Mouse (Mus musculus) stomach, embryonic 14.5 days (tissue): Measurements from ENCODE around the gene Arhgef10l. TPM values are rescaled to one million over a fixed set of nuclear protein-coding genes. Genes with fewer than 3 reads are reported as not detected.

ENCODE experiments used
- ATAC-seq: fragments of 200-750 bp; cut with Nextera tagmentation; 2 replicates; pipeline ENCODE4 v1.8.0; 2017; ENCODE audit warnings: low read depth, moderate TSS enrichment; ENCODE audit not compliant: insufficient number of reproducible peaks, insufficient read depth, low FRiP score
- H3K27ac ChIP-seq: fragments of 300-500 bp; sonication (generic); 2 replicates; pipeline ENCODE4 v1.5.1; 2014; ENCODE audit warnings: mild to moderate bottlenecking, low read length, moderate library complexity, mixed read lengths
- H3K27me3 ChIP-seq: fragments of 300-500 bp; sonication (generic); 2 replicates; pipeline ENCODE4 v1.6.1; 2014; ENCODE audit warnings: low read length, control low read depth, mixed read lengths; ENCODE audit not compliant: control insufficient read depth, insufficient read depth
- H3K36me3 ChIP-seq: fragments of 300-500 bp; sonication (generic); 2 replicates; pipeline ENCODE4 v1.6.1; 2014; ENCODE audit warnings: mild to moderate bottlenecking, control low read depth, low read length, moderate library complexity, mixed read lengths; ENCODE audit not compliant: control insufficient read depth, insufficient read depth
- H3K4me1 ChIP-seq: fragments of 300-500 bp; sonication (generic); 2 replicates; pipeline ENCODE4 v1.6.1; 2014; ENCODE audit warnings: low read length, control low read depth, mixed read lengths; ENCODE audit not compliant: control insufficient read depth, insufficient read depth
- H3K4me2 ChIP-seq: fragments of 300-500 bp; sonication (generic); replicated peaks from 2 replicates; pipeline ENCODE4 v1.6.1; 2014; ENCODE audit warnings: low read depth, low read length, control low read depth
- H3K4me3 ChIP-seq: fragments of 300-500 bp; sonication (generic); 2 replicates; pipeline ENCODE4 v1.5.1; 2014; ENCODE audit warnings: low read depth, low read length, control low read depth
- H3K9ac ChIP-seq: fragments of 300-500 bp; sonication (generic); replicated peaks from 2 replicates; pipeline ENCODE4 v1.6.1; 2014; ENCODE audit warnings: low read depth, mild to moderate bottlenecking, control low read depth, low read length, moderate library complexity, mixed read lengths
- H3K9me3 ChIP-seq: fragments of 300-500 bp; sonication (generic); 2 replicates; pipeline ENCODE4 v1.6.1; 2016; ENCODE audit warnings: low read depth, low read length, control low read depth; ENCODE audit not compliant: control insufficient read depth
- WGBS: fragments of 180-500 bp; shearing (Covaris S2); extraction: QIAGEN DNeasy Blood & Tissue Kit; methylation state at CpG from one replicate; pipeline ENCODE4 v1.1.7; 2014; 5-methylcytosine and 5-hydroxymethylcytosine counted together
- polyA plus RNA-seq: library from polyadenylated mRNA; unstranded; fragments of >200 nt; fragmentation: Nextera tagmentation; extraction: Ambion mirVana; gene quantifications from 2 replicates; pipeline ENCODE4 v1.2.1, GENCODE M21; 2014

The Arhgef10l gene
- polyA plus RNA-seq, 1 experiment from 2014 or later = 9.9 TPM

GRCm38 (mm10) chr4:140688826-140689425 is 23.1 kb upstream of the Arhgef10l start:
- no peak overlapping the region for H3K9ac ChIP-seq
- no peaks in the 10 kb centered on the region for H3K36me3 ChIP-seq
- no peaks in the 10 kb centered on the region for H3K9me3 ChIP-seq
- H3K4me2 ChIP-seq = no peak overlapping the region
- H3K4me1 ChIP-seq = peaks cover 7% of the 10 kb centered on the region; the same call in 1 of the 2 replicates
- 81% methylated on average over 5 of the region's 5 CpGs for WGBS
- no peak overlapping the region for H3K4me3 ChIP-seq
- no peak for ATAC-seq
- H3K27me3 ChIP-seq = no peaks in the 10 kb centered on the region
- no peak overlapping the region for H3K27ac ChIP-seq

- Histone ChIP-seq H3K36me3 (no peaks in the 10 kb centered on the region), H3K4me1 (peaks cover 11% of the 10 kb centered on the region; the same call in 1 of the 2 replicates), H3K4me2 (no peak overlapping the region), H3K27ac (no peak overlapping the region), H3K9ac (no peak overlapping the region), H3K4me3 (no peak overlapping the region), H3K9me3 (no peaks in the 10 kb centered on the region), H3K27me3 (no peaks in the 10 kb centered on the region)
- 42% methylated on average over 12 of the region's 12 CpGs for WGBS
- no peak for ATAC-seq
Measured at GRCm38 (mm10) chr4:140688044-140688825, 22.4 kb upstream of the Arhgef10l start.

GRCm38 (mm10) chr4:140684881-140685303 is 19.1 kb upstream of the Arhgef10l start:
- Histone ChIP-seq H3K27me3 (no peaks in the 10 kb centered on the region), H3K4me2 (peak overlapping the region; percentile 28), H3K27ac (peak overlapping the region; percentile 57), H3K9ac (no peak overlapping the region), H3K4me1 (peaks cover 11% of the 10 kb centered on the region; the same call in 1 of the 2 replicates), H3K4me3 (no peak overlapping the region), H3K36me3 (no peaks in the 10 kb centered on the region), H3K9me3 (no peaks in the 10 kb centered on the region)
- ATAC-seq = 0 out of 2 replicates have a peak, but pooled peaks have one; percentile 23
- WGBS = 25% methylated on average over 6 of the region's 6 CpGs

- H3K9ac ChIP-seq = no peak overlapping the region
- no peaks in the 10 kb centered on the region for H3K27me3 ChIP-seq
- H3K27ac ChIP-seq = peak overlapping the region; percentile 57
- peak overlapping the region; percentile 28 for H3K4me2 ChIP-seq
- H3K4me3 ChIP-seq = no peak overlapping the region
- peaks cover 11% of the 10 kb centered on the region; the same call in 1 of the 2 replicates for H3K4me1 ChIP-seq
- H3K9me3 ChIP-seq = no peaks in the 10 kb centered on the region
- WGBS = 2% methylated on average over 16 of the region's 16 CpGs
- peak; percentile 79; the same call in 1 of the 2 replicates for ATAC-seq
- no peaks in the 10 kb centered on the region for H3K36me3 ChIP-seq
Measured at GRCm38 (mm10) chr4:140684141-140684871, 18.5 kb upstream of the Arhgef10l start.

- ATAC-seq = no peak
- Histone ChIP-seq H3K4me3 (no peak overlapping the region), H3K27ac (no peak overlapping the region; the same call in 1 of the 2 replicates)
Measured at GRCm38 (mm10) chr4:140683608-140684007, 17.8 kb upstream of the Arhgef10l start.

GRCm38 (mm10) chr4:140680731-140681397 is 15.1 kb upstream of the Arhgef10l start:
- Histone ChIP-seq H3K4me3 (no peak overlapping the region), H3K4me1 (peaks cover 11% of the 10 kb centered on the region; the same call in 1 of the 2 replicates), H3K27me3 (no peaks in the 10 kb centered on the region), H3K9ac (no peak overlapping the region), H3K9me3 (no peaks in the 10 kb centered on the region), H3K36me3 (no peaks in the 10 kb centered on the region), H3K27ac (no peak overlapping the region), H3K4me2 (no peak overlapping the region)
- 46% methylated on average over 8 of the region's 8 CpGs for WGBS
- ATAC-seq = no peak

More at GRCm38 (mm10) chr4:140683608-140684007, 17.8 kb upstream of the Arhgef10l start:
- Histone ChIP-seq H3K9ac (no peak overlapping the region; the same call in 1 of the 2 replicates), H3K4me1 (peaks cover 11% of the 10 kb centered on the region; the same call in 1 of the 2 replicates), H3K4me2 (peak overlapping the region; percentile 28), H3K9me3 (no peaks in the 10 kb centered on the region), H3K36me3 (no peaks in the 10 kb centered on the region), H3K27me3 (no peaks in the 10 kb centered on the region)
- WGBS = 34% methylated on average over 8 of the region's 8 CpGs

GRCm38 (mm10) chr4:140679723-140680380 is 14.0 kb upstream of the Arhgef10l start:
- Histone ChIP-seq H3K9me3 (no peaks in the 10 kb centered on the region), H3K4me3 (no peak overlapping the region), H3K27me3 (no peaks in the 10 kb centered on the region), H3K36me3 (no peaks in the 10 kb centered on the region), H3K9ac (no peak overlapping the region), H3K4me1 (peaks cover 5% of the 10 kb centered on the region; the same call in 1 of the 2 replicates), H3K4me2 (no peak overlapping the region), H3K27ac (no peak overlapping the region)
- ATAC-seq = peak; percentile 24; the same call in 1 of the 2 replicates
- 27% methylated on average over 15 of the region's 18 CpGs for WGBS
